Mouse (Mus musculus): ENCODE results near the gene Rragc.
A peak's percentile ranks its signal among the peaks of the same experiment; 100 is the strongest.
"Not testable (repeated sequence)": the region's sequence is repeated elsewhere in the genome, so short reads cannot be mapped to it uniquely, and the experiment has no call there.

Rragc gene

GRCm38 (mm10) chr4:123916748-123917547, at the start of gene Rragc:
Gene Rragc (plus strand): TSS chr4:123917446.
- peak; percentile 95 for DNase-seq (ENCODE audit: extremely low read depth, insufficient read length, low spot score)

GRCm38 (mm10) chr4:123893726-123894125, 23.5 kb upstream of the Rragc start:
- DNase-seq (ENCODE audit: extremely low read depth, insufficient read length, low spot score) = no peak

GRCm38 (mm10) chr4:123894295-123894694, 23.0 kb upstream of the Rragc start:
- DNase-seq (ENCODE audit: extremely low read depth, insufficient read length, low spot score) = no peak

GRCm38 (mm10) chr4:123898696-123899095, 18.6 kb upstream of the Rragc start:
- no peak for DNase-seq (ENCODE audit: extremely low read depth, insufficient read length, low spot score)

- no peak for DNase-seq (ENCODE audit: extremely low read depth, insufficient read length, low spot score)
These were observed 13.8 kb upstream of the Rragc start for GRCm38 (mm10) chr4:123903432-123903831.

GRCm38 (mm10) chr4:123904333-123905125, 12.7 kb upstream of the Rragc start, which contains the start of gene Mycbp:
Gene Mycbp (plus strand): TSS chr4:123904832.
- peak; percentile 97 for DNase-seq (ENCODE audit: extremely low read depth, insufficient read length, low spot score)

- DNase-seq (ENCODE audit: extremely low read depth, insufficient read length, low spot score) = no peak
These were observed 12.0 kb upstream of the Rragc start for GRCm38 (mm10) chr4:123905126-123905668.

GRCm38 (mm10) chr4:123911503-123911902, 5.7 kb upstream of the Rragc start:
- no peak for DNase-seq (ENCODE audit: extremely low read depth, insufficient read length, low spot score)

GRCm38 (mm10) chr4:123912431-123912830, 4.8 kb upstream of the Rragc start:
- DNase-seq (ENCODE audit: extremely low read depth, insufficient read length, low spot score) = no peak

- peak; percentile 55 for DNase-seq (ENCODE audit: extremely low read depth, insufficient read length, low spot score)
These were observed 398 bp downstream of the Rragc start, which contains the start of gene 4930535I16Rik for GRCm38 (mm10) chr4:123917548-123918140. Gene 4930535I16Rik (minus strand): TSS chr4:123918022.

- no peak for DNase-seq (ENCODE audit: extremely low read depth, insufficient read length, low spot score)
These were observed 1.6 kb downstream of the Rragc start for GRCm38 (mm10) chr4:123918851-123919250.

- DNase-seq (ENCODE audit: extremely low read depth, insufficient read length, low spot score) = no peak
These were observed 3.9 kb downstream of the Rragc start for GRCm38 (mm10) chr4:123921055-123921565.

- no peak for DNase-seq (ENCODE audit: extremely low read depth, insufficient read length, low spot score)
These were observed 10.7 kb downstream of the Rragc start for GRCm38 (mm10) chr4:123927961-123928360.

GRCm38 (mm10) chr4:123929994-123930393, 12.7 kb downstream of the Rragc start:
- DNase-seq (ENCODE audit: extremely low read depth, insufficient read length, low spot score) = no peak

GRCm38 (mm10) chr4:123934306-123934705, 17.1 kb downstream of the Rragc start:
- DNase-seq (ENCODE audit: extremely low read depth, insufficient read length, low spot score) = no peak

- DNase-seq (ENCODE audit: extremely low read depth, insufficient read length, low spot score) = no peak
These were observed 18.8 kb downstream of the Rragc start for GRCm38 (mm10) chr4:123936059-123936458.

- DNase-seq (ENCODE audit: extremely low read depth, insufficient read length, low spot score) = peak; percentile 13
These were observed 22.6 kb downstream of the Rragc start for GRCm38 (mm10) chr4:123939838-123940237.

- DNase-seq (ENCODE audit: extremely low read depth, insufficient read length, low spot score) = not testable (repeated sequence)
These were observed 23.6 kb downstream of the Rragc start for GRCm38 (mm10) chr4:123940878-123941277.

GRCm38 (mm10) chr4:123946701-123947100, 29.5 kb downstream of the Rragc start:
- no peak for DNase-seq (ENCODE audit: extremely low read depth, insufficient read length, low spot score)

GRCm38 (mm10) chr4:123947149-123947548, 29.9 kb downstream of the Rragc start:
- DNase-seq (ENCODE audit: extremely low read depth, insufficient read length, low spot score) = no peak

- no peak for DNase-seq (ENCODE audit: extremely low read depth, insufficient read length, low spot score)
These were observed 31.7 kb downstream of the Rragc start for GRCm38 (mm10) chr4:123948901-123949300.
